Mouse (Mus musculus) brain, embryonic 14.5 days (tissue): Measurements from ENCODE around the gene Nod1. TPM values are rescaled to one million over a fixed set of nuclear protein-coding genes. Genes with fewer than 3 reads are reported as not detected.
A peak's percentile ranks its signal among the peaks of the same experiment; 100 is the strongest.

Source experiments
- DNase-seq: peaks from one replicate; pipeline ENCODE4 v3.0.0-alpha.2; 2011; ENCODE audit warnings: low read depth
- CTCF ChIP-seq: fragments of 200-500 bp; IDR thresholded peaks from 2 replicates; pipeline ENCODE4 v1.5.1; 2012; ENCODE audit warnings: inconsistent platforms, mild to moderate bottlenecking, moderate library complexity, borderline replicate concordance; ENCODE audit not compliant: insufficient read depth, insufficient read length; ENCODE audit errors: extremely low read depth
- POLR2A ChIP-seq: fragments of 200-500 bp; IDR thresholded peaks from 2 replicates; pipeline ENCODE4 v1.6.1; 2012; ENCODE audit warnings: mild to moderate bottlenecking, inconsistent platforms, borderline replicate concordance; ENCODE audit not compliant: poor library complexity, insufficient read depth, insufficient read length, severe bottlenecking; ENCODE audit errors: extremely low read depth
- polyA plus RNA-seq: library from polyadenylated mRNA; depleted of rRNA; stranded (reverse); fragments of >200 nt; gene quantifications from 2 replicates; pipeline ENCODE4 v1.2.3, GENCODE M21; 2012

Gene Nod1
- polyA plus RNA-seq, 1 experiment, result 3.9 TPM

DNA sequence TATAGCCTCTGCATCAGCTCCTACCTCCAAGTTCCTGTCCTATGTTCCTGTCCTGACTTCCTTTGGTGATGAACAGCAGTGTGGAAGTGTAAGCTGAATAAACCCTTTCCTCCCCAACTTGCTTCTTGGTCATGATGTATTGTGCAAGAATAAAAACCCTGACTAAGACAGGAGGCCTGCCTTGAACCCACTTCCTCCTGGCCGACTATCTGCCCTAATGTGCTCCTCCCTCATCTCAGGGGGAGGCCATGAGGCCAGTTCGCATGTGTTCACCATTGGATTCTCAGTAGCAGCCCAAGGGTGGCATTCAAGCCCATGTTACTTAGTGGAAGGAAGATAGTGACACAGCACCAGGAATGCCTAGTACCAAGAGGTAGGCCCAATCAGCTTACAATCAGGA lies 45.5 kb downstream of the Nod1 start:
- no peak for DNase-seq
- TF ChIP-seq POLR2A (no peak), CTCF (no peak)

DNA sequence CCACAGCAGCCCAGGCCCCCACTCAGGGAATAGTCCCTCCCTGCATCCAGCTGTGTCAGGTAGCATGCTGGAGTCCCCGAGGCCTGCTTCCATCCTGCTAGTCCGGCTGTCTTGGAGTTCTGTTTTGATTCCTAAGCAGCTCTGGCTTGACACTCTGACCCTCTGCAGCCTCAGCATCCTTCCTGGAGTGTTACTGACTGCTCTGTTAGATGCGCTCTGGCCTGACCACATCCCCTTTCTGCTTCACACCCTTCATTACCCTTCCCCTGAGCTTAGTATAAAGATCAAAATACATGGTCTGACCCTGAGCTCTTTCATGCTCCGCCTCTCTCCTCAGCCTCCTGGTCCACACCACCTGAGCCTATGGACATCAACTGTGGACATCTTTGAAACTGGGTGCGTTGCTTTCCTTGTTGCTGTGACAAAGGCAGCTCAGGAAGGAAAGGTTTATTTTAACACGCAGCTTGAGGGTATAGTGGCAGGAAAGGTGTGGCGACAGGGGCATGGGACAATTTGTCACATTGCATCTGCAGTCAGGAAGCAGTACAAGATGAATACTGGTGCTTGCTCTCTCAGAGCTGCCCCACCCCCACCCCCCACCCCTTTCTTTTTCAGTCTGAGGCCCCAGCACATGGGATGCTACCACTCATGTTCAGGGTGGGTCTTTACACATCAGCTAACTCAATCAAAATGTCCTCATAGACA lies 46.5 kb downstream of the Nod1 start:
- no peak for DNase-seq
- no peak for TF ChIP-seq POLR2A
- no peak for TF ChIP-seq CTCF

DNA sequence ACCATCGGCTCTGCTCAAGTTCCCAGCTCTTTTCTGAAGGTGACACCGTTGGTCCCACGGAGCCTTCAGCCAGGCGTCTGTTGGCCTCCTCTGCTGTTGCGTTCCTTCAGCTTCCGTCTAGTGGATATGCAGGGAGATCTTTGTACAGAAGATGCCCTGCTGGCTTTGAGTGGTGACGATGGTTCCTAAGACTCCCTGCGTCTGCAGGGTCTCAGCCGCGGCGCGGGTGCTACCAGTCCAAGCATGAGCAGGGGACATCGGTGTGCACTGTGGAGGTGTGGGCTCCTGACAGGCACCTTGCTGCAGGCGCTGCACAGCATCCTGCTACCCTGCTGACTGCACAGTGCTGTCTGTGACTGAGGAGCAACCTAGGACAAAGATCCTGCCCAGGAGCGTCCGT lies 47.9 kb downstream of the Nod1 start:
- no peak for DNase-seq
- TF ChIP-seq POLR2A (no peak), CTCF (no peak)

DNA sequence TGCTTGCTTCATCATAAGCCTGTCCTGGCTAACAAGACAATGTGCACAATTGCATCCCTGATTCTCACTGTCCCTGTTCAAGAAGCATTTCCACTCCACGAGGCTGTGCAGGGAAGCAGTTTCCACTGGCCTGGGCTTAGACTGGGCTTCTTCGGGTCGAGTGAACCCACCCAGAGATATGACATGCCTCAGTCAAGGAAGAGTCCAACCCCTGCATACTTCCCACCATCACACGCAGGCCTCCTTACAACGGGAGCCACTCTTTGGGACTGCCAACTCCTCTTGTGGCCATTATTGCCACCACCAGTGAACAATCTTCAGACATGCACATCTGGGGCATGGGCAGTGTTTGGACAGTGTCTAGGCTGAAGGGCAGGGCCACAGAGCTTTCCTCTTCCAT lies 53.9 kb downstream of the Nod1 start:
- TF ChIP-seq POLR2A, result no peak
- TF ChIP-seq CTCF, result no peak
- no peak for DNase-seq

DNA sequence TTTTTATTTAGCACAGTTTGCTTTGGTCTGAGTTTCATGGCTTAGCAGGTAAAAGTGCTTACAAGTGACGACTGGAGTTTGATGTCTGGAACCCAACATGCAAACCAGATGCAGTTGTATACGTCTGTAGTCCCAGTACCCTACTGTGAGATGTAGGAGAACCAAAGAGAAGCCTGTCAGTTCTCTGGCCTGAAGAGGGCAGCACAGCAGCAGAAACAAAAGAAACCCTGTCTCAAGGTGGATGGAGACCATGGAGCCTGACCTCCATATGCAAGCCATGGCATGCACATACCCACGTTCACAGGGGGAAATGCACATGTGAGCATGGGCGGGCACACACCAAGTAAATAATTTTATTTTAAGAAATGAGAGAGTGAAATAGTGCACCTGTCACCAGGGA lies 54.9 kb downstream of the Nod1 start:
- TF ChIP-seq POLR2A (no peak), CTCF (peak; percentile 54; the same call in 1 of the 2 replicates)

DNA sequence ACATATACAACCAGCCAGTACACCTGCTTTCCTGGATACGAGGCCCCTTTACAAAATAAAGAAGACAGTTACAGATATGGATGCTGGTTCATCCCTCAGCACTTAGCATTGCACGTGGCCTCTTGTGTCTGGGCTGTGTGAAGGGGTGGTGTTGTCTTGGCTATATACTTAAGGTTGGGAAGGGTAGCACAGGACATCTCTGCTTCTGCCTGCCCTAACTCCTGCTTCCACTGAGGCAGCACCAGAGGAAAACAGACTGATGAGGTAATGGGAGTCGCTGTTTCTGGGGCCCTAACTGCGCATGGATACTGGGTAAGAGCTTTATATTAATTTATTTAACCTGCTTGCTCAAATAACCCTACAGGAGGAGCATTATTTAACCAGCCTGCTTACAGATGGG lies 55.5 kb downstream of the Nod1 start:
- DNase-seq, result no peak

More for the DNA sequence above, 54.9 kb downstream of the Nod1 start:
- peak; percentile 50 for DNase-seq

DNA sequence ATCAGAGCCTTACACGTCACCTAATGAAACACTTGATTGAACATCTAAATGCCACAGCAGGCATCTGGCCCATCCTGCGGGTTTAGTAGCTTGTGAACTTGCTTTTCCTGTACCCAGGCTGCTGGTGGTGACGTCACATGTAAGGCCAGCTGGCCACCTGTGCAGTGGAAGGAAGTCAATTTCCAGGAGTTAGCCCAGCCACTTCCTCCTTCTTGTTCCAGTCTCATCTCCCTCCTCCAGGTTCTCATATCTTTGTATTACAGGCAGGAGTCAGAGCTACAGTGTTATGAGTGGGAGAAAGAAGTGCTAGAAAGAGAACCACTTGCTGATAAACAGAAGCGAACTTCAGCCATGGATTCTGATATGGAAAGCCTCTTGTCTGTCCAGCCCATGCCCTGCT lies 56.2 kb downstream of the Nod1 start:
- DNase-seq, result no peak
- no peak for TF ChIP-seq POLR2A
- TF ChIP-seq CTCF, result no peak

More for the DNA sequence above, 55.5 kb downstream of the Nod1 start:
- no peak for TF ChIP-seq CTCF
- TF ChIP-seq POLR2A, result no peak

DNA sequence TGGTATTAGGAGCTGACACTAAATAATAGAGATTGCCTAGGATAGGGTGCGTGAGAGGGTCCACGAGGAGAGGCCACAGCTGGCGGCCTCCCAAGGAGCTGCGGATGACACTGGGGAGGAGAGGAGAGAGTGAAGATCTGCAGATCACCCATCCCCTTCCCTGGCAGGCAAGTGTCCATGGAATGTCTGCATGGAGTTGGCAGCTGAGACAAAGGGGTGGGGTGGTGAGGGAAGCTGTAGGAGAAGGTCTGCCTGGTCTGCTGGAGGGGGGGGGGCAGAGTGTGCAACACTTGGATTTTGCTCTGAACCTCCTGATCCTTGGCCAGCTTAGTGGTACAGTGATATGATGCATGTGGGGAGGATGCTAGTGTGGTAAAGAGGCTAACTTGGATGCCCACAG lies 57.4 kb downstream of the Nod1 start:
- DNase-seq, result no peak
- TF ChIP-seq POLR2A (no peak), CTCF (no peak)

DNA sequence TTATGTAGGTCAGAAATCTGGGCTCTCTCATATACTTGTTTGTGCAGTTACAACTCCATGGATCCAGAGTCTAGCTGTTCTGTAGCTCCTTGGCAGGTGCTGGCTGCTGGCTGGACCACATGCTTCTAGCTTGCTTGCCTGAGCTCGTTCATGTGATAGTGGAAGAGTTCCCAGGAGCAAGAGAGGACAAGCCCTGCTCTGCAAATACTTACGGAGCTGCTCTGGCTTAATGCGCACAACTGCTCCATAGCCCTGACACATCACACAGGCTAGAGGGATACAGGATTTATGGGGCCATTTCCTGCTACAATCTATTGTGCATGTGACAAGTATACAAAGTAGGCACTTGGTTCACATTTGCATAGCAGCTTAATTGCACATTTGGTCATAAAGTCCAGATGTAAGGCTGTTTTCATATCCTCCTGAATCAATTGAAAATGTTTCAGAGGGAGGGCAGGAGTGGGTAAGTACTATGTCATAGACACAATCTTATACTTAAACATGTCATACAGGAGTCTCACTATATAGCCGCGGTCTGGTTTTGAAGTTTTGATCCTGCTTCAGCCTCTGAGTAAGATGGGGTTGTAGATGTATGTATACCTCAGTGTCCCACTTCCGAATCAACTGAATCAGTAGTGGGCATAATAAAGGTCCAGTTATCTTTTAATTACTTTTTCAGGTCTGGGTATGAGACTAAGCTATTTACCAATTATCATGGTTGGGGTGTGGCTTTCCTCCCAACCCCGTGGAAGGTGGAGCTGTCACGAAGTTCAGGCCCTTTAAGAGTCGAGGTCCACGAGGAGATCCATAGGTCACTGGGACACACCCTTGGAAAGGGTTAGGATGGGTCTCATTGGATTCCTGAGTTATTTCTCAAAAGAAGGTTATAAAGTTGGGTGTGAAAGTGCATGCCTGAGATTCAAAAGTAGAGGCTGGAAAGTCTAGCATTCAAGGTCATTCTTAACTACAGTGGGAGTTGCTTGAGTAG lies 66.1 kb downstream of the Nod1 start:
- peak; percentile 5 for DNase-seq
- no peak for TF ChIP-seq CTCF
- no peak for TF ChIP-seq POLR2A

DNA sequence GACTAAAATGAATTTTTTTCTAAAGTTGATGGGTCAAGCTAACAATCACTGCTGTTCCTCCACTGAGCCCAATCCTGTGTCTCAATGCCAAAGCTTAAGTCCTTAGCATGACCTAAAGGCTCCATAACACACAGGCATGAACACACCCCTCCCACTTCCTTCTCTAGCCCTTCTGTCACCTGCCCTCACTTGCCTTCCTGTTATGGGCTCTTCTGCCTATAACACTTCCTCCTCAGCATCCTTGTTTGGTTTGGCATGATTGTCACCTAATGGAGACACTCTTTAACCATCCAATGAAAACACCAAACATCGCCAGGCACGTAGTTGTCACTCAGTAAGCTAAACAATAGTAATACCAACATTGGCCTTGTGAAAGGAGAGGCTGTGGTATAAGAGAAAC lies 69.9 kb downstream of the Nod1 start:
- TF ChIP-seq CTCF (no peak), POLR2A (no peak)
- no peak for DNase-seq

DNA sequence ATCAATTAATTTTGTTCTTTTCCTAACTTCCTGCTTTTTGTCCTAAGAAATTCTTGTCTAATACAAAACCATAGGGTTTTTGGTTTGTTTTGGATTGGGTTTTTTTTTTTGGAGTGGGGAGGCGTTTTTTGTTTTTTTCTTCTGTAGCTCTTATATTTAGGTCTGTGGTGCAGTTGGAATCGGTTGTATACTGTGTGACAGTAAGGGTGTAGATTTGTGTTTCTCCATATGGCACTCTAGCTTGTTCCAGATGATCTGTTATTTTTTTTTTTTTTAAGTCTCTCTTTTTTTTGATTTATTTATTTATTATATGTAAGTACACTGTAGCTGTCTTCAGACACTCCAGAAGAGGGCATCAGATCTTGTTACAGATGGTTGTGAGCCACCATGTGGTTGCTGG lies 72.2 kb downstream of the Nod1 start:
- DNase-seq, result peak; percentile 45
- no peak for TF ChIP-seq POLR2A
- TF ChIP-seq CTCF, result no peak
